Mouse (Mus musculus) neural tube, embryonic 14.5 days (tissue): ENCODE measurements around the gene Serpina3g. TPM values are rescaled to one million over a fixed set of nuclear protein-coding genes. Genes with fewer than 3 reads are reported as not detected.

Source experiments
- ATAC-seq: fragments of 200-750 bp; cut with Nextera tagmentation; 2 replicates; pipeline ENCODE4 v1.8.0; 2017; ENCODE audit warnings: low read depth, mild to moderate bottlenecking, moderate TSS enrichment, moderate library complexity
- H3K27ac ChIP-seq: fragments of 300-500 bp; sonication (generic); 2 replicates; pipeline ENCODE4 v1.5.1; 2014; ENCODE audit warnings: low read depth, mild to moderate bottlenecking, control low read depth, low read length, moderate library complexity, mixed read lengths
- H3K27me3 ChIP-seq: fragments of 300-500 bp; sonication (generic); 2 replicates; pipeline ENCODE4 v1.6.1; 2014; ENCODE audit warnings: low read length; ENCODE audit not compliant: control insufficient read depth, insufficient read depth
- H3K36me3 ChIP-seq: fragments of 300-500 bp; sonication (generic); 2 replicates; pipeline ENCODE4 v1.6.1; 2014; ENCODE audit warnings: low read length, mixed read lengths; ENCODE audit not compliant: control insufficient read depth, insufficient read depth
- H3K4me1 ChIP-seq: fragments of 300-500 bp; sonication (generic); 2 replicates; pipeline ENCODE4 v1.6.1; 2014; ENCODE audit warnings: low read length; ENCODE audit not compliant: control insufficient read depth, insufficient read depth
- H3K4me2 ChIP-seq: fragments of 300-500 bp; sonication (generic); 2 replicates; pipeline ENCODE4 v1.6.1; 2014; ENCODE audit warnings: mild to moderate bottlenecking, low read depth, low read length, control low read depth
- H3K4me3 ChIP-seq: fragments of 300-500 bp; sonication (generic); 2 replicates; pipeline ENCODE4 v1.5.1; 2014; ENCODE audit warnings: low read depth, low read length, control low read depth, mixed read lengths
- H3K9ac ChIP-seq: fragments of 300-500 bp; sonication (generic); replicated peaks from 2 replicates; pipeline ENCODE4 v1.6.1; 2014; ENCODE audit warnings: low read depth, mild to moderate bottlenecking, control low read depth, low read length, mixed read lengths
- H3K9me3 ChIP-seq: fragments of 300-500 bp; sonication (generic); 2 replicates; pipeline ENCODE4 v1.6.1; 2016; ENCODE audit warnings: low read length; ENCODE audit not compliant: control insufficient read depth
- WGBS: fragments of 180-500 bp; shearing (Covaris S2); extraction: QIAGEN DNeasy Blood & Tissue Kit; methylation state at CpG from one replicate; pipeline ENCODE4 v1.1.7; 2014; 5-methylcytosine and 5-hydroxymethylcytosine counted together
- polyA plus RNA-seq: library from polyadenylated mRNA; unstranded; fragments of >200 nt; fragmentation: Nextera tagmentation; extraction: Ambion mirVana; gene quantifications from 2 replicates; pipeline ENCODE4 v1.2.1, GENCODE M21; 2014

The Serpina3g gene
- polyA plus RNA-seq, 1 experiment from 2014 or later: 0.54 TPM

- H3K27me3 ChIP-seq: no peaks in the 10 kb centered on the region
- H3K4me1 ChIP-seq: no peaks in the 10 kb centered on the region
- no peak for ATAC-seq
- no peak overlapping the region for H3K4me3 ChIP-seq
- WGBS: 39% methylated on average over 3 of the region's 3 CpGs
- no peaks in the 10 kb centered on the region for H3K36me3 ChIP-seq
- no peak overlapping the region for H3K9ac ChIP-seq
- no peak overlapping the region for H3K4me2 ChIP-seq
- no peak overlapping the region for H3K27ac ChIP-seq
- H3K9me3 ChIP-seq: no peaks in the 10 kb centered on the region
Observed at GRCm38 (mm10) chr12:104261041-104261440, 25.0 kb downstream of the Serpina3g start.

- Histone ChIP-seq H3K36me3 (no peaks in the 10 kb centered on the region), H3K4me3 (no peak within 1 kb of the TSS), H3K9me3 (no peaks in the 10 kb centered on the region), H3K4me1 (no peaks in the 10 kb centered on the region), H3K27ac (no peak within 1 kb of the TSS), H3K27me3 (no peaks in the 10 kb centered on the region), H3K9ac (no peak within 1 kb of the TSS), H3K4me2 (no peak within 1 kb of the TSS)
- no peak for ATAC-seq
Observed at GRCm38 (mm10) chr12:104262863-104263262, 26.8 kb downstream of the Serpina3g start, which contains the start of gene Serpina3i. Gene Serpina3i, plus strand, starts transcription at chr12:104263122.

- 82% methylated on average over 3 of the region's 3 CpGs for WGBS
- H3K27me3 ChIP-seq: no peaks in the 10 kb centered on the region
- H3K4me3 ChIP-seq: no peak overlapping the region
- no peak overlapping the region for H3K4me2 ChIP-seq
- H3K27ac ChIP-seq: no peak overlapping the region
- H3K4me1 ChIP-seq: no peaks in the 10 kb centered on the region
- H3K9me3 ChIP-seq: no peaks in the 10 kb centered on the region
- ATAC-seq: no peak
- H3K36me3 ChIP-seq: no peaks in the 10 kb centered on the region
- H3K9ac ChIP-seq: no peak overlapping the region
Observed at GRCm38 (mm10) chr12:104266374-104266773, 30.3 kb downstream of the Serpina3g start.

- Histone ChIP-seq H3K4me3 (no peak overlapping the region), H3K27ac (no peak overlapping the region), H3K4me2 (no peak overlapping the region), H3K9ac (no peak overlapping the region), H3K9me3 (no peaks in the 10 kb centered on the region), H3K27me3 (no peaks in the 10 kb centered on the region), H3K36me3 (no peaks in the 10 kb centered on the region), H3K4me1 (no peaks in the 10 kb centered on the region)
- ATAC-seq: no peak
- WGBS: 82% methylated on average over 18 of the region's 18 CpGs
Observed at GRCm38 (mm10) chr12:104278216-104279055, 42.4 kb downstream of the Serpina3g start.

GRCm38 (mm10) chr12:104279056-104279435, 43.0 kb downstream of the Serpina3g start:
- 12% methylated on average over 3 of the region's 3 CpGs for WGBS
- ATAC-seq: no peak

GRCm38 (mm10) chr12:104283380-104283779, 47.3 kb downstream of the Serpina3g start:
- Histone ChIP-seq H3K27me3 (no peaks in the 10 kb centered on the region), H3K4me2 (no peak overlapping the region), H3K36me3 (no peaks in the 10 kb centered on the region), H3K9ac (no peak overlapping the region), H3K4me1 (no peaks in the 10 kb centered on the region), H3K9me3 (no peaks in the 10 kb centered on the region), H3K27ac (no peak overlapping the region), H3K4me3 (no peak overlapping the region)
- 93% methylated on average over 11 of the region's 11 CpGs for WGBS
- ATAC-seq: no peak

More at GRCm38 (mm10) chr12:104279056-104279435, 43.0 kb downstream of the Serpina3g start:
- Histone ChIP-seq H3K27ac (no peak overlapping the region), H3K4me3 (no peak overlapping the region), H3K27me3 (no peaks in the 10 kb centered on the region), H3K4me2 (no peak overlapping the region), H3K4me1 (no peaks in the 10 kb centered on the region), H3K9ac (no peak overlapping the region), H3K9me3 (no peaks in the 10 kb centered on the region), H3K36me3 (no peaks in the 10 kb centered on the region)

- H3K4me2 ChIP-seq: no peak overlapping the region
- no peaks in the 10 kb centered on the region for H3K27me3 ChIP-seq
- no peak overlapping the region for H3K27ac ChIP-seq
- H3K9ac ChIP-seq: no peak overlapping the region
- no peak overlapping the region for H3K4me3 ChIP-seq
- ATAC-seq: no peak
- H3K36me3 ChIP-seq: no peaks in the 10 kb centered on the region
- no peaks in the 10 kb centered on the region for H3K4me1 ChIP-seq
- H3K9me3 ChIP-seq: no peaks in the 10 kb centered on the region
Observed at GRCm38 (mm10) chr12:104288336-104288735, 52.3 kb downstream of the Serpina3g start.

- Histone ChIP-seq H3K4me1 (no peaks in the 10 kb centered on the region), H3K27ac (no peak overlapping the region), H3K36me3 (no peaks in the 10 kb centered on the region), H3K4me2 (no peak overlapping the region), H3K27me3 (no peaks in the 10 kb centered on the region), H3K4me3 (no peak overlapping the region), H3K9ac (no peak overlapping the region), H3K9me3 (no peaks in the 10 kb centered on the region)
- WGBS: 56% methylated on average over 4 of the region's 4 CpGs
- no peak for ATAC-seq
Observed at GRCm38 (mm10) chr12:104289872-104290271, 53.8 kb downstream of the Serpina3g start.
